ENCODE assay signal across 10 mouse cellular contexts in genomic region chr14:51069617-51070016, GRCm38 (mm10). TPM values are rescaled to one million over a fixed set of nuclear protein-coding genes. Genes with fewer than 3 reads are reported as not detected.
DNase-seq lines count a peak whose midpoint lies in the region; ATAC-seq and TF ChIP-seq lines count a peak whose summit lies in the region.
"Had no signal": no experiment of that assay in that cellular context is flagged by ENCODE, and none has a peak within 500 bp of the region (broad histone marks: within the 10 kb centered on the region; RNA-seq: fewer than 3 reads in every experiment).

No protein-coding gene starts in this region.

- no peak for TF ChIP-seq POLR2A in bone marrow, adult 2 months (IDR thresholded peaks at IDR 0.05; ENCODE audit: borderline replicate concordance, control insufficient read depth, low read depth, low read length)

- ATAC-seq in megakaryocyte-erythroid progenitor cell, adult 5-6 weeks (replicated peaks; ENCODE audit: low FRiP score, low TSS enrichment, poor library complexity, severe bottlenecking) = 0 out of 2 replicates have a peak, but pooled peaks have one; percentile 35
- no peak for ATAC-seq in forebrain, embryonic 14.5 days
- ATAC-seq in erythroblast, adult 5-6 weeks (replicated peaks; ENCODE audit: low FRiP score, poor library complexity, severe bottlenecking) = no peak

- no peak overlapping the region for H3K27ac ChIP-seq in ES-E14 (ENCODE audit: insufficient read depth, low read depth, low read length, poor library complexity, severe bottlenecking)
- H3K27ac ChIP-seq in bone marrow, adult 2 months (ENCODE audit: control insufficient read depth, insufficient read depth, low read depth, low read length, poor library complexity) = no peak overlapping the region
- H3K27ac ChIP-seq in forebrain, embryonic 14.5 days (ENCODE audit: low read depth, low read length) = no peak overlapping the region
- H3K27ac ChIP-seq: embryonic facial prominence, embryonic 15.5 days; limb, embryonic 13.5 days had no signal

- H3K4me2 ChIP-seq in forebrain, embryonic 14.5 days (ENCODE audit: low read length) = no peak overlapping the region
- H3K4me2 ChIP-seq: embryonic facial prominence, embryonic 15.5 days; limb, embryonic 13.5 days had no signal

- WGBS in bone marrow, adult 2 months = 67% methylated on average over 2 of the region's 2 CpGs
- 83% methylated on average over 2 of the region's 2 CpGs for WGBS in forebrain, embryonic 14.5 days

- peak; percentile 44; the same call in 1 of the 2 replicates for TF ChIP-seq CTCF in bone marrow, adult 2 months (IDR thresholded peaks at IDR 0.05; ENCODE audit: control insufficient read depth, insufficient read depth, low read length)

- peak; percentile 43 for DNase-seq in layer of hippocampus, adult 11-12 months (ENCODE audit: low spot score)
- no peak for DNase-seq in layer of hippocampus, adult 8-10 months (ENCODE audit: low spot score in 2 of 2)
- DNase-seq in ES-E14 (ENCODE audit: low read depth, low spot score) = peak; percentile 92
- no peak for DNase-seq in layer of hippocampus, adult 9-10 months (ENCODE audit: low spot score)
- no peak for DNase-seq in forebrain, embryonic 14.5 days (ENCODE audit: low spot score)

- no peak overlapping the region for H3K4me3 ChIP-seq in ES-E14 (ENCODE audit: insufficient read depth in 1 of 2, low read depth in 1 of 2, low read length in 2 of 2, poor library complexity in 1 of 2, severe bottlenecking in 1 of 2)
- no peak overlapping the region for H3K4me3 ChIP-seq in bone marrow, adult 2 months (replicated peaks; ENCODE audit: control insufficient read depth, low read depth, low read length)
- no peak overlapping the region for H3K4me3 ChIP-seq in forebrain, embryonic 14.5 days (ENCODE audit: low read depth, low read length)
- H3K4me3 ChIP-seq: embryonic facial prominence, embryonic 15.5 days; limb, embryonic 13.5 days had no signal

- H3K4me1 ChIP-seq in ES-E14 (ENCODE audit: control insufficient read depth in 2 of 2, insufficient read depth in 2 of 2, low read length in 2 of 2, poor library complexity in 1 of 2) = no peaks in the 10 kb centered on the region
- H3K4me1 ChIP-seq in bone marrow, adult 2 months (ENCODE audit: control insufficient read depth, insufficient read depth, low read length) = no peaks in the 10 kb centered on the region; the same call in 1 of the 2 replicates
- H3K4me1 ChIP-seq in forebrain, embryonic 14.5 days (ENCODE audit: control insufficient read depth, insufficient read depth, low read length) = no peaks in the 10 kb centered on the region; the same call in none of the 2 replicates

- in situ Hi-C loops in ES-E14 (cut with MboI; ENCODE audit: low sequenced_read_pairs in 2 of 2, unreplicated experiment in 2 of 2) = loop anchor here (10.0 to 25.0 kb wide), 2 partner anchors 232 to 245 kb away; no protein-coding TSS in a partner anchor

- no peaks in the 10 kb centered on the region for H3K27me3 ChIP-seq in forebrain, embryonic 14.5 days (replicated peaks; ENCODE audit: control insufficient read depth, insufficient read depth, low read length)
- H3K27me3 ChIP-seq: embryonic facial prominence, embryonic 15.5 days; limb, embryonic 13.5 days had no signal

- H3K9me3 ChIP-seq in ES-E14 (ENCODE audit: control insufficient read depth, insufficient read depth, low read depth, low read length) = no peaks in the 10 kb centered on the region
- no peaks in the 10 kb centered on the region for H3K9me3 ChIP-seq in forebrain, embryonic 14.5 days (replicated peaks; ENCODE audit: control insufficient read depth, low read length)
- H3K9me3 ChIP-seq: embryonic facial prominence, embryonic 15.5 days; limb, embryonic 13.5 days had no signal

- no peaks in the 10 kb centered on the region for H3K36me3 ChIP-seq in ES-E14 (ENCODE audit: control insufficient read depth, insufficient read depth, low read length, poor library complexity, severe bottlenecking)
- no peaks in the 10 kb centered on the region for H3K36me3 ChIP-seq in forebrain, embryonic 14.5 days (ENCODE audit: control insufficient read depth, insufficient read depth, low read length)
- H3K36me3 ChIP-seq: embryonic facial prominence, embryonic 15.5 days; limb, embryonic 13.5 days had no signal

- no peak overlapping the region for H3K9ac ChIP-seq in ES-E14 (ENCODE audit: insufficient read depth, low read depth, low read length, poor library complexity, severe bottlenecking)
- no peak overlapping the region for H3K9ac ChIP-seq in forebrain, embryonic 14.5 days (ENCODE audit: low read length)
- H3K9ac ChIP-seq: embryonic facial prominence, embryonic 15.5 days; limb, embryonic 13.5 days had no signal

TF ChIP-seq in ES-E14, 5 proteins besides CTCF, POLR2A, EP300 and RAD21:
- no peak for TF ChIP-seq HCFC1 (IDR thresholded peaks at IDR 0.05; ENCODE audit: borderline replicate concordance, insufficient read depth, low read length)
- no peak for TF ChIP-seq MAFK (IDR thresholded peaks at IDR 0.05; ENCODE audit: insufficient read depth, low read depth, low read length)
- TF ChIP-seq ZC3H11A (IDR thresholded peaks at IDR 0.05; ENCODE audit: borderline replicate concordance, low read depth, low read length) = no peak
- no peak for TF ChIP-seq ZNF384 (IDR thresholded peaks at IDR 0.05; ENCODE audit: low read depth, low read length)
- no peak for TF ChIP-seq CHD2 (IDR thresholded peaks at IDR 0.05; ENCODE audit: low read depth, low read length)

RNA-seq across cellular contexts. Expression of gene Olfr750, which starts 4.6 kb away (rescaled TPM):
- not detected for total RNA-seq in layer of hippocampus, adult 8-10 months (2022)
- not detected in 2 replicates for total RNA-seq in ES-E14 (2012; rRNA removed)
- polyA plus RNA-seq in bone marrow, adult 2 months (2011; ENCODE audit: insufficient read depth, insufficient read length, low replicate concordance, missing spikeins) = not detected in 2 replicates
- not detected in 2 replicates for total RNA-seq in megakaryocyte-erythroid progenitor cell, adult 5-6 weeks (2014; fragmentation: Nextera tagmentation)
- not detected in 2 replicates for total RNA-seq in megakaryocyte-erythroid progenitor cell, adult 5-6 weeks (2017)
- not detected in 2 replicates for polyA plus RNA-seq in forebrain, embryonic 14.5 days (2014; fragmentation: Nextera tagmentation; extraction: Ambion mirVana)
- total RNA-seq in erythroblast, adult 5-6 weeks (2015; ENCODE audit: low replicate concordance) = not detected in 2 replicates
- not detected in 2 replicates for total RNA-seq in erythroblast, adult 5-6 weeks (2017; ENCODE audit: low replicate concordance)
- polyA plus RNA-seq: embryonic facial prominence, embryonic 15.5 days had no signal

RNA-seq across cellular contexts. Expression of gene Rnase12, which starts 12.2 kb away (rescaled TPM):
- total RNA-seq in layer of hippocampus, adult 8-10 months (2022) = not detected
- total RNA-seq in ES-E14 (2012; rRNA removed) = 0.36 and 1.1 TPM in 2 replicates
- 4.9 TPM in 1 of 2 replicates, not detected in the other for polyA plus RNA-seq in bone marrow, adult 2 months (2011; ENCODE audit: insufficient read depth, insufficient read length, low replicate concordance, missing spikeins)
- not detected in 2 replicates for total RNA-seq in megakaryocyte-erythroid progenitor cell, adult 5-6 weeks (2014; fragmentation: Nextera tagmentation)
- total RNA-seq in megakaryocyte-erythroid progenitor cell, adult 5-6 weeks (2017) = 0.99 and 5.2 TPM in 2 replicates
- not detected in 2 replicates for polyA plus RNA-seq in forebrain, embryonic 14.5 days (2014; fragmentation: Nextera tagmentation; extraction: Ambion mirVana)
- 5.4 TPM in 1 of 2 replicates, not detected in the other for total RNA-seq in erythroblast, adult 5-6 weeks (2015; ENCODE audit: low replicate concordance)
- 3.1 TPM in 1 of 2 replicates, not detected in the other for total RNA-seq in erythroblast, adult 5-6 weeks (2017; ENCODE audit: low replicate concordance)
- polyA plus RNA-seq: limb, embryonic 13.5 days had no signal

RNA-seq across cellular contexts. Expression of gene Rnase11, which starts 19.7 kb away (rescaled TPM):
- not detected for total RNA-seq in layer of hippocampus, adult 8-10 months (2022)
- not detected in 2 replicates for total RNA-seq in ES-E14 (2012; rRNA removed)
- polyA plus RNA-seq in bone marrow, adult 2 months (2011; ENCODE audit: insufficient read depth, insufficient read length, low replicate concordance, missing spikeins) = not detected in 2 replicates
- not detected in 2 replicates for total RNA-seq in megakaryocyte-erythroid progenitor cell, adult 5-6 weeks (2014; fragmentation: Nextera tagmentation)
- total RNA-seq in megakaryocyte-erythroid progenitor cell, adult 5-6 weeks (2017) = not detected in 2 replicates
- polyA plus RNA-seq in forebrain, embryonic 14.5 days (2014; fragmentation: Nextera tagmentation; extraction: Ambion mirVana) = not detected in 2 replicates
- total RNA-seq in erythroblast, adult 5-6 weeks (2015; ENCODE audit: low replicate concordance) = not detected in 2 replicates
- not detected in 2 replicates for total RNA-seq in erythroblast, adult 5-6 weeks (2017; ENCODE audit: low replicate concordance)
- polyA plus RNA-seq: embryonic facial prominence, embryonic 15.5 days; limb, embryonic 13.5 days had no signal

RNA-seq across cellular contexts. Expression of gene Rnase4, which starts 21.3 kb away (rescaled TPM):
- total RNA-seq in layer of hippocampus, adult 8-10 months (2022) = 10 to 100 TPM; 14.0 to 46.9 (median 27.4) TPM
- total RNA-seq in ES-E14 (2012; rRNA removed) = 2.5 and 10.3 TPM in 2 replicates
- polyA plus RNA-seq in bone marrow, adult 2 months (2011; ENCODE audit: insufficient read depth, insufficient read length, low replicate concordance, missing spikeins) = 3.1 and 8.7 TPM in 2 replicates
- not detected in 2 replicates for total RNA-seq in megakaryocyte-erythroid progenitor cell, adult 5-6 weeks (2014; fragmentation: Nextera tagmentation)
- 0.76 TPM in 1 of 2 replicates, not detected in the other for total RNA-seq in megakaryocyte-erythroid progenitor cell, adult 5-6 weeks (2017)
- polyA plus RNA-seq in forebrain, embryonic 14.5 days (2014; fragmentation: Nextera tagmentation; extraction: Ambion mirVana) = 11.5 and 14.2 TPM in 2 replicates
- total RNA-seq in erythroblast, adult 5-6 weeks (2015; ENCODE audit: low replicate concordance) = 7.5 and 20.6 TPM in 2 replicates
- total RNA-seq in erythroblast, adult 5-6 weeks (2017; ENCODE audit: low replicate concordance) = 5.6 and 7.5 TPM in 2 replicates

RNA-seq across cellular contexts. Expression of gene Ang, which starts 21.3 kb away (rescaled TPM):
- 10 to 100 TPM in 2 of 4 experiments, 1 to 10 TPM in 2; 3.9 to 15.2 (median 8.4) TPM for total RNA-seq in layer of hippocampus, adult 8-10 months (2022)
- total RNA-seq in ES-E14 (2012; rRNA removed) = 1.2 and 1.4 TPM in 2 replicates
- polyA plus RNA-seq in bone marrow, adult 2 months (2011; ENCODE audit: insufficient read depth, insufficient read length, low replicate concordance, missing spikeins) = 4.4 and 7.2 TPM in 2 replicates
- not detected in 2 replicates for total RNA-seq in megakaryocyte-erythroid progenitor cell, adult 5-6 weeks (2014; fragmentation: Nextera tagmentation)
- total RNA-seq in megakaryocyte-erythroid progenitor cell, adult 5-6 weeks (2017) = not detected in 2 replicates
- polyA plus RNA-seq in forebrain, embryonic 14.5 days (2014; fragmentation: Nextera tagmentation; extraction: Ambion mirVana) = 2.2 and 2.8 TPM in 2 replicates
- total RNA-seq in erythroblast, adult 5-6 weeks (2015; ENCODE audit: low replicate concordance) = 1.9 TPM in 1 of 2 replicates, not detected in the other
- 1.3 TPM in 1 of 2 replicates, not detected in the other for total RNA-seq in erythroblast, adult 5-6 weeks (2017; ENCODE audit: low replicate concordance)

Comparison
In these comparisons a context has a peak if more than half of its experiments do, and no peak if none do; other contexts are left out.
1. DNase-seq: peak in layer of hippocampus, adult 11-12 months (single experiment) and ES-E14 (single experiment); none in layer of hippocampus, adult 8-10 months (0 of 2), layer of hippocampus, adult 9-10 months (single experiment) and forebrain, embryonic 14.5 days (single experiment).